Mouse (Mus musculus): ENCODE measurements around the gene Kif15. TPM values are rescaled to one million over a fixed set of nuclear protein-coding genes. Genes with fewer than 3 reads are reported as not detected.
A peak's percentile ranks its signal among the peaks of the same experiment; 100 is the strongest.

Kif15 gene
- 48.7 and 51.9 TPM in 2 replicates for polyA plus RNA-seq (2016; fragmentation: Nextera tagmentation; extraction: Ambion mirVana)

DNA sequence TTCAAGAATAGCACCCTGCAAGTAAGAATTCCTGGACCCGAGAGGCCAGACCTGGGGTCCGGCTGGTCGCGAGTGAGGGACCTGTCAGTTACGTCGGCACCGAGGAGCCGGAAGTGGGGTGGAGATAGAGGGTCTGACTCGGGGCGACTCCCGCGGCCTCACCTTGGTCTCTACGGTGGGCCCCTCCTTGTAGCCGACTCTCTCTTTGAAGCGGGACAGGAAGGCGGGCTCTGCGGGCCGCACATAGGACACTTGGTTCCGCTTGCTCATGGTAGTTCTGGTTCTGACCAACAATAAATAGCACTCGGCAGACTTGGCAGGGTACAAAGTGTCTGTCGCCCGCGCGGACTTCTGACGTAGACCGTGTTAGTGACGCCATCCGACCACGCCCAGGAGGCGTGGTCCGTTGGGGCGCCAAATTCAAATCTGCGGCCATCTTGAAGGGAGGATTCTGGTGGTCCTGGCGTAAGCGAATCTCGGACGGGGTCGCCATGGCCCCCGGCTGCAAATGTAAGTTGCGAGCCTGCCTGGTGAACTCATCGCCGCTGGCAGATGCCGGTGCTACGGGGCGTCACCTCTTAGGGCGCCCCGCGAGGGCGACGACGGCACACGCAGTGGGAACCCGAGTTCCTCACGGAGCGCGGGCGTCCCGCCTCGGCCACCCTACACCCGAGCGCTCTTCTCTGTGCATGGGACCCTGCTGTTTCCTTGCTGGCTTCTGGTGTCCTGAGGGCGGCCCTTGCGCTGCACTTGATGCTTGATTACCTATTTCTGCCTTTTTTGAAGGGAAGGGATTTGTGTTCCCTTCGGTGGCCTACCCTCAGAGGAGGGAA, at the start of gene Kif15, which contains the start of gene 1110059G10Rik:
Gene Kif15 (plus strand): TSS at position 404 of the 833 bp plus-strand sequence.
Gene 1110059G10Rik (minus strand): TSS at position 358 of the 833 bp plus-strand sequence.
- H3K4me3 ChIP-seq = peak within 1 kb of the TSS; percentile 82
- H3K4me1 ChIP-seq = peaks cover 31% of the 10 kb centered on the region
- peak; percentile 93 for ATAC-seq
- peak within 1 kb of the TSS; percentile 81 for H3K4me2 ChIP-seq
- WGBS (ENCODE audit: insufficient replicate concordance) = under 1% methylated on average over 64 of the region's 64 CpGs
- H3K9me3 ChIP-seq (replicated peaks) = no peaks in the 10 kb centered on the region
- peak within 1 kb of the TSS; percentile 85 for H3K9ac ChIP-seq
- peak within 1 kb of the TSS; percentile 78 for H3K27ac ChIP-seq
- H3K36me3 ChIP-seq = peaks cover 53% of the 10 kb centered on the region
- no peaks in the 10 kb centered on the region for H3K27me3 ChIP-seq (replicated peaks)

DNA sequence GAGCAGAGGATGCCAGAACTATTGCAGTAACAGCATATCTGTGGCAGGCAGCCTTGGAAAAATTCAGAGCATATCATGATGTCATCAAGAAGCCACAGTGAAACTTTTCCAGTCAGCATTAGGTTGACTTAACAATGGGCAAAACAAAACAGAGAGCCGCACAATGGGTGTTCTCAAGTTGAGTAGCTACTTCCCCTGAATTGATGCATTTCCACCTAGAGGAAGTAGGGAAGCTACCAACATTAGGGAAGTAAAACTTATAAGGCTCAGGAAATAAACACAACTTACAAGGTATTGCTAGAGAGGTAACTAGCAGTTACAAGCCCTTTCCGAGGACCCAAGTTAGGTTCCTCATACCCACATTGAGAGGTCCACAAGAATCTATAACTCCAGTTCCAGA, 49.8 kb upstream of the Kif15 start:
- H3K9me3 ChIP-seq (replicated peaks) = 0 out of 2 replicates have a peak, but pooled peaks cover under 1% of the 10 kb centered on the region
- H3K27ac ChIP-seq = no peak overlapping the region
- no peak overlapping the region for H3K4me3 ChIP-seq
- H3K9ac ChIP-seq = no peak overlapping the region
- peaks cover under 1% of the 10 kb centered on the region; the same call in 1 of the 2 replicates for H3K36me3 ChIP-seq
- no peak for ATAC-seq
- peaks cover 8% of the 10 kb centered on the region for H3K27me3 ChIP-seq (replicated peaks)
- H3K4me1 ChIP-seq = no peaks in the 10 kb centered on the region; the same call in 1 of the 2 replicates
- no peak overlapping the region for H3K4me2 ChIP-seq
- 71% methylated on average over 2 of the region's 2 CpGs for WGBS (ENCODE audit: insufficient replicate concordance)

DNA sequence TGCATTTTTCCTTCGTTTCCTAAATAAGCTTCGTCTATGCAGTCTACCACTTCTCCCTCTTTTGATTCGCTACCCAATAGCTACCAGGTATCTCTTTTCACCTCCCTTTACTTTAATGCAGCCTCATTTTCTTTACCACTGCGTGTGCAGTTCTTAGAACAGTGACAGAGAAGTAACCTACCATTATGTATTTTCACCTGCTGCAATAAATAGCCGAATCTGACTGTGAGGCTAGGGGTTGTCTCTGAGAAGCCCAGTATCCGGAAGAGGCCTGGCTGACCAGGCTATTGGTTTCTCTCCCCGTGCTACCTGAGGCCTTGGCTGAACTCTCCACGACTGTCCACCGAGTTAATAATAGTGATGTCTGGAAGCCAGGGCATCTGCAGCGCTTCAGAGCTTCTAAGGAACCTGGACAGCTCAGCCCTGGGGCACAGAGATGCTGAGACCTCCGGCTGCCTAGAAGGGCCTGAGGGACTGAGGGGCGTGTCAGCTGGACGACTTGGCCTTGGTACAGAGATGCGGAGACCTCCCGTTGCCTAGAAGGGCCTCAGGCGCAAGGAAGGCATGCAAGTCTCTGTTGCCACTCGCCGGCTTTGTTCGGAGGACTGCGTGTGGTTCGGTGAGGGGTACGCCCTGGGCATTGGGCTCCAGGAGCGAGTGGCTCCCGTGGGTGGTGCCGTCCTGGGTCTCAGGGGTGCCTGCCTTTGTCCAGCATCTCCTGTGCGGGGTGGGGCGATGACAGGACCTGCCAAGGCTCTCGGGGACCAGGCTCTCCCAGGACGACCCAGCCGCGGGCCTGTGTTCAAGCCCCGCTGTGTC, 47.9 kb upstream of the Kif15 start:
- H3K36me3 ChIP-seq = no peaks in the 10 kb centered on the region
- peak overlapping the region; percentile 45 for H3K4me3 ChIP-seq
- no peak for ATAC-seq
- H3K4me2 ChIP-seq = peak overlapping the region; percentile 60
- peaks cover 8% of the 10 kb centered on the region for H3K27me3 ChIP-seq (replicated peaks)
- no peaks in the 10 kb centered on the region for H3K9me3 ChIP-seq (replicated peaks)
- no peak overlapping the region for H3K9ac ChIP-seq
- WGBS (ENCODE audit: insufficient replicate concordance) = 20% methylated on average over 32 of the region's 32 CpGs
- H3K4me1 ChIP-seq = no peaks in the 10 kb centered on the region; the same call in 1 of the 2 replicates
- no peak overlapping the region for H3K27ac ChIP-seq

- Histone ChIP-seq H3K27me3 (replicated peaks) (peaks cover 30% of the 10 kb centered on the region), H3K36me3 (peaks cover 27% of the 10 kb centered on the region), H3K4me3 (peak overlapping the region; percentile 59), H3K9ac (no peak overlapping the region), H3K4me1 (peaks cover 12% of the 10 kb centered on the region; the same call in 1 of the 2 replicates), H3K4me2 (peak overlapping the region; percentile 74), H3K27ac (no peak overlapping the region), H3K9me3 (replicated peaks) (no peaks in the 10 kb centered on the region)
- 26% methylated on average over 3 of the region's 3 CpGs for WGBS (ENCODE audit: insufficient replicate concordance)
- peak; percentile 56; the same call in 1 of the 2 replicates for ATAC-seq
Observed at GRCm38 (mm10) chr9:122922436-122922835, 28.4 kb upstream of the Kif15 start.

GRCm38 (mm10) chr9:122922936-122923381, 27.9 kb upstream of the Kif15 start, which contains the start of gene Zfp105:
Zfp105 (plus strand) TSS chr9:122923072.
- Histone ChIP-seq H3K27ac (no peak within 1 kb of the TSS), H3K4me1 (peaks cover 12% of the 10 kb centered on the region; the same call in 1 of the 2 replicates), H3K9ac (peak within 1 kb of the TSS; percentile 72), H3K4me2 (peak within 1 kb of the TSS; percentile 74), H3K36me3 (peaks cover 32% of the 10 kb centered on the region), H3K27me3 (replicated peaks) (peaks cover 30% of the 10 kb centered on the region), H3K4me3 (peak within 1 kb of the TSS; percentile 59), H3K9me3 (replicated peaks) (no peaks in the 10 kb centered on the region)
- WGBS (ENCODE audit: insufficient replicate concordance) = under 1% methylated on average over 43 of the region's 43 CpGs
- ATAC-seq = peak; percentile 80

DNA sequence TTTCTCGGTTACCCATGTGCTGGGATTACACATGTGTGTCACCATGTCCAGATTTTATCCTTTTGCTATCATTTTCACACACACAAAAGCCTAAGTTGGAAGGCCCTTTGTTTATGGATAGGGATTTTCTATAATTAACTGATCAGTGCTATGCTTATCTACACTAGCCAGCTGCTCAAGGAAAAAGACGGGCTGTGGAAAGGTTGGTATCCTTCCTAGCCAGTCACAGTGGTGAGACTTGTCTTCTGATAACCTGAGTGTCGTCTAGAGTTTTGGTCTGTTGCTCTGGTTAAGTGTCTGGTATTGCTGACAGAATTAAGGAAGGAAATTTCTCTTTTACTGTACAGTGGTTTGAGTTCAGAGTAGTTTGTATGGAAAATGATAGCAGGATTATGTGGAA, 21.9 kb upstream of the Kif15 start:
- peak; percentile 74 for ATAC-seq
- WGBS (ENCODE audit: insufficient replicate concordance) = 49% methylated on average over 3 of the region's 3 CpGs
- H3K4me2 ChIP-seq = no peak overlapping the region

GRCm38 (mm10) chr9:122998406-122999192, 47.8 kb downstream of the Kif15 start:
- no peak for ATAC-seq
- 85% methylated on average over 10 of the region's 10 CpGs for WGBS (ENCODE audit: insufficient replicate concordance)
- Histone ChIP-seq H3K36me3 (peaks cover 96% of the 10 kb centered on the region), H3K4me1 (no peaks in the 10 kb centered on the region), H3K4me3 (no peak overlapping the region), H3K4me2 (no peak overlapping the region), H3K9ac (no peak overlapping the region), H3K9me3 (replicated peaks) (no peaks in the 10 kb centered on the region), H3K27ac (no peak overlapping the region), H3K27me3 (replicated peaks) (no peaks in the 10 kb centered on the region)

More for the DNA sequence above, 21.9 kb upstream of the Kif15 start:
- Histone ChIP-seq H3K9ac (no peak overlapping the region), H3K27me3 (replicated peaks) (no peaks in the 10 kb centered on the region), H3K4me3 (no peak overlapping the region), H3K27ac (no peak overlapping the region), H3K9me3 (replicated peaks) (0 out of 2 replicates have a peak, but pooled peaks cover 6% of the 10 kb centered on the region), H3K4me1 (peaks cover 8% of the 10 kb centered on the region), H3K36me3 (peaks cover 70% of the 10 kb centered on the region)

GRCm38 (mm10) chr9:122999193-122999586, 48.3 kb downstream of the Kif15 start:
- no peak for ATAC-seq
- Histone ChIP-seq H3K4me2 (no peak overlapping the region), H3K27me3 (replicated peaks) (no peaks in the 10 kb centered on the region), H3K4me3 (no peak overlapping the region), H3K9me3 (replicated peaks) (no peaks in the 10 kb centered on the region), H3K9ac (no peak overlapping the region), H3K4me1 (no peaks in the 10 kb centered on the region), H3K36me3 (peaks cover 96% of the 10 kb centered on the region), H3K27ac (no peak overlapping the region)
- 87% methylated on average over 4 of the region's 4 CpGs for WGBS (ENCODE audit: insufficient replicate concordance)

GRCm38 (mm10) chr9:123004718-123005117, 53.9 kb downstream of the Kif15 start:
- Histone ChIP-seq H3K4me1 (no peaks in the 10 kb centered on the region), H3K36me3 (peaks cover 99% of the 10 kb centered on the region), H3K27me3 (replicated peaks) (no peaks in the 10 kb centered on the region), H3K9ac (no peak overlapping the region), H3K4me2 (no peak overlapping the region), H3K27ac (no peak overlapping the region), H3K4me3 (no peak overlapping the region), H3K9me3 (replicated peaks) (no peaks in the 10 kb centered on the region)
- ATAC-seq = no peak
- WGBS (ENCODE audit: insufficient replicate concordance) = 100% methylated on average over 2 of the region's 2 CpGs

DNA sequence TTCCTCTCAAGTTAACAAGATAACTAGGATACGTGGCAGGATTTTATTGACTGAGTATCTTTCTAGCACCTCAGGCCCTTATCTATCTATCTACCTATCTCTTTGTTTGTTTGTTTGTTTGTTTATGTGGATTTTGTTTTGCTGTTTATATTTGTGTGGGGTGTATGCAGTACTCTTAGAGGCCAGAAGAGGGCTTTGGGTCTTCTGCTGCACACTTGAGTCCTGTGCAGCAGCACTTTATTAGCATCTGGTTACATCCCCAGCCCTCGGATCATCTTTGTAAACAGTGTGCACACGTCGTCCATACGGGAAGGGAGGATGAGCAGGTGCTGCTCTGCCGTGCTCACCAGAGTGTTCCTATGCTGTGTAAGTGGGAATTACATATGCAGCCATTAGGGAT, 55.2 kb downstream of the Kif15 start:
- no peaks in the 10 kb centered on the region for H3K9me3 ChIP-seq (replicated peaks)
- H3K4me2 ChIP-seq = no peak overlapping the region
- no peak for ATAC-seq
- peaks cover 99% of the 10 kb centered on the region for H3K36me3 ChIP-seq
- 83% methylated on average over 6 of the region's 6 CpGs for WGBS (ENCODE audit: insufficient replicate concordance)
- no peaks in the 10 kb centered on the region for H3K4me1 ChIP-seq
- H3K4me3 ChIP-seq = no peak overlapping the region
- no peaks in the 10 kb centered on the region for H3K27me3 ChIP-seq (replicated peaks)
- H3K9ac ChIP-seq = no peak overlapping the region
- no peak overlapping the region for H3K27ac ChIP-seq

- peak within 1 kb of the TSS; percentile 79 for H3K9ac ChIP-seq
- peak within 1 kb of the TSS; percentile 79 for H3K4me3 ChIP-seq
- peak within 1 kb of the TSS; percentile 90 for H3K27ac ChIP-seq
- WGBS (ENCODE audit: insufficient replicate concordance) = under 1% methylated on average over 59 of the region's 69 CpGs
- peaks cover 24% of the 10 kb centered on the region for H3K4me1 ChIP-seq
- ATAC-seq = peak; percentile 91
- no peaks in the 10 kb centered on the region for H3K9me3 ChIP-seq (replicated peaks)
- no peaks in the 10 kb centered on the region for H3K27me3 ChIP-seq (replicated peaks)
- peak within 1 kb of the TSS; percentile 87 for H3K4me2 ChIP-seq
- H3K36me3 ChIP-seq = peaks cover 30% of the 10 kb centered on the region
Observed at GRCm38 (mm10) chr9:123020995-123021631, 70.3 kb downstream of the Kif15 start, which contains the start of gene Tmem42. Tmem42 (plus strand) TSS chr9:123021326.
